Mouse (Mus musculus) CD8-positive naive resting alpha-beta T cell, adult 2 months (primary cell): Measurements from ENCODE around the gene Rhof.

Experiments
- DNase-seq, 2 experiments: peaks; one replicate each; pipeline ENCODE4 v3.0.0; 2022; ENCODE audit warnings: low read depth in 2 of 2, low spot score in 2 of 2

Gene Rhof

GRCm38 (mm10) chr5:123114109-123114508 is 18.4 kb downstream of the Rhof start:
- no peak for DNase-seq

- no peak for DNase-seq
Observed at GRCm38 (mm10) chr5:123110296-123110721, 22.2 kb downstream of the Rhof start.

GRCm38 (mm10) chr5:123109452-123110203 is 22.9 kb downstream of the Rhof start:
- DNase-seq: no peak

DNA sequence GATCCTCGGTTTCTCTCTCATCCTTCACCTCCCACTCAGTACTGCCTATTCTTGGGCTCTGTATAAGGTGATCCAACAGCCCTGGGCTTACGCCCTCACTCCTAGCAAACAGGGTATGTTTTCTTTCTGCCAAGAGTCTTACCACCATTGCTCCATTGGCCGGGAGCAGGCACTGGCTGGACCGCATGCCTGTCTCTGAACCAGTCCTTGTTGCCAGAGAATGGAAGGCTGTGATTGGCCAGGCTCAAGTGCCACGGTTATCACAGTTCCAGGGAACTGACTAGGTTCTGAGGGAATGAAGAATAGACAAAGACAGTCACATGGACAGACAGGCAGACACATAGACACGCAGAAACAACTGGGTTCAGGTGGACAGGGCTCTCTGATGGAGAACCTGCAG is 27.7 kb downstream of the Rhof start:
- no peak for DNase-seq

DNA sequence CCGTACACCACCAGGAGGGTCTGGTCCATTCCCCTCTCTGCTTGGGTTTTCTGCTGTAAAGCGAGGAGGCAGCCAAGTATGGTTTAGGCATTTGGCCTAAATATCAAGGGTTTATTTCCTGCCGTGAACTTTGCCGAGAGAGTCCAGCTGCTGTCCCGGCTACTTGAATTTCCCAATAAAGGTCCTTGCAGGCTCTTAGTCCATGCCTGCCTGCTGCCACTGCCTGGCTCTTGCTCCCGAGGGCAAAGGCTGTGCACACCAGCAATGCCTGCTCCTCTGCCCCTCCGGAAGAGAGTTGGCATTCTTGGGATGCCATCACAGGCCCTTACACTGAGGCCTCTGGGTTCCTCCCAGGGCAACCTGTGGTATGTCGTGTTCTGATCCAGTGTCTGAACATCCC is 28.9 kb downstream of the Rhof start:
- no peak for DNase-seq

GRCm38 (mm10) chr5:123102376-123102775 is 30.1 kb downstream of the Rhof start:
- DNase-seq: no peak

DNA sequence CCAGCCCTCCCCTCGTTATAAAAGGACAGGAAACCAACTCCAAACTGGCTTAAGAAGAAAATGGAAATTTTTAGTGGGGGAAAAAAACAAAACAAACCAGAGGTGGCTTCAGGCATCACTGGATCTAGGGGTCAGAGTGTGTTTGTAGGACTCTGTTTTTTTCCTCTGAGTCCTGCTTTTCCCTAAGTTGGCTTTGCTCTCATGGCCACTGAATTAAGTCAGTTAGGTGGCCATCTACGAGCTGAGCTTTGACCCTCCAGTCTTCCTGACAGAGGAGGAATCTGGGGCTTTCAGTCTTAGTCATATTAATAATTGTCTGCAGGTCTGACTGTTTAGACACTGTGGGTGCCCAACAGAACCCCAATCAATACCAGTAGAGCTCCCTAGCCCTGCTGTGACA is 34.0 kb downstream of the Rhof start:
- DNase-seq: no peak

GRCm38 (mm10) chr5:123096299-123096698 is 36.2 kb downstream of the Rhof start:
- DNase-seq: no peak

DNA sequence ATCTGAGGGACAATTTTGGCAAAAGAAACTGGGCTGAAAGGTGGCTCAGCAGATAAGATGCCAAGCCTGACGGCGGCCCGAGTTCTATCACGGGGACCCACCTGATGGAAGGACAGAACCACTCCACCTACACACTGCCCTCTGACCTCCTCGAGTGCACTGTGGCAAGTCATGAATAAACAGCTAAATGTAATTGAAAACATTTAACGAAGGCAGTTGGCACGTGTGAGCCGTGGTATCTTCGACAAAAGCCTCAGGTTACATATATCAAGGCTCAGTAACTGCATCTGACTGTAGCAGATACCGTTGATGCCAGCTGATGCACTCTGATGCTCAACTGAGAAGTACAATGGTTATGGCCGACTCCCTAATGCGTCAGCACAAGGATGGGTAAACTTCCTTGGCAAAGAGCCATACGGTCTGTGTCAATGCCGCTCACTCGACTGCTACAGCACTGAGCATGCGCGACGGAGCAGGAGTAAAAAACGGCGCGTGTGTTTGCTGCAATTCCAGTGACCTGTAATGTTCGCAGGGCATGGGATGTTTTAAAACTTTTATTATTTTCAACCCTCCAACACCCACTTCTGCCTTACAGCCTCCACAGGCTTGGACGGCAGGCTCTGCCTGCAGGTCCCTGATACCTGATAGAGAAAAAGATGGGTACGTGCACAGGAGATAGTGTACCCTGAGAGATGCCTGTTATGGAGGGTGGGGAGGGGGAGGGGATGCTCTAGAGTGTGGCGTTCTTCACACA is 38.1 kb downstream of the Rhof start:
- DNase-seq: no peak

DNA sequence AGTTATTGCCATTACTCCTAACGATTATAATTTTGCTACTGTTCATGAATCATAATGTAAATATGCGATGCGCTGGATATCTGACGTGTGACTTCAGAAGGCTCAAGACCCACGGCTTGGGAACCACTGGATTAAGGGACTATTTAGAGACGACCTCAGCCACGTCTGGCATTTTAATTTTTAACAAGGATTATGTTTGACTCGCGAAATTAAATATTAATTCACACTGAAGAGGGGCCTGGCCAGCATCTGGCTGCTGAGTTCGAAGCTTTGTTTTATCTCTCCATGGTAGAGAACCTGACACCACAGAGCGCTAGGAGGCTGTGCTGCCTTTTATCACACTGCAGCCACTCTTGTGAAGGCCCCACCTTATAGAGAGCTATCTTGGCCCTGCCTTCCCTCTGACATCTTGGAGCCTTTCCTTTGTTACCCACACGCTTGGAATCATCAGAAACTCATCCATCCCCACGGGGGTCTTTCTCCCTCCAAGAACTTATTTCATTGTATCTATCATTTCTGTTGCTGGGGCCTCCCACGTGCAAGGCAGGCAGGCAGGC is 39.3 kb downstream of the Rhof start:
- DNase-seq: no peak

DNA sequence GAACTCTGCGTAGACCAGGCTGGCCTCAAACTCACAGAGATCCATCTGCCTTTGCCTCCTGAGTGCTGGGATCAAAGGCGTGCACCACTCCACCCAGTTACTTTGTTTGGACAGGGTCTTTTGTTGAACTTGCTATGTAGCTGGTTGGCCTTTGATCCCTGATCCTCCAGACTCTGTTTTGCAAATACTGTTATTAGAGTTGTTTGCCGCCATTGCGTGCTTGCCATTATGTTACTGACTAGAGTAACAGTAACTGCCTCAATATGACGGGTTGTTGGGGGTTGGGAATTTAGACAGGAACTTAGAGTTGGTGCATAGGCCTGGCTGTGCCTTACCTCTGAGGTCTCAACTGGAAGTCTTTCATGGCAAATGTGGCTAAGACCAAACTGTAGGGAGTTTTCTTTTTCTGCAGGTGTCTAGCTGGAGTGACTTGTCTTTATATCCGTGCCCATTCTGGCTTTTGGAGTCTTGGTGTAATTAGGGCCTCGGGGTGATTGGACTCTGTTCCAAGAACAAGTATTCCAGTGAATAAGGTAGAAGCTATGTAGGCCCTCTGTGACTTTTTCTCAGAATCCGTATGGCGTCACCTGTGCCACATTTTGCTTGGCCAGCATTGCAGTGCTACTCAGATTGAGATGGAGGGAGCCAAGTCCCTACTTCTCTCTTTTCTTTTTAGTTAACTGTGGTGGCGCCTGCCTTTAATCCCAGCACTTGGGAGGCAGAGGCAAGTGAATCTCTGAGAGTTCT is 41.8 kb downstream of the Rhof start:
- DNase-seq: no peak

DNA sequence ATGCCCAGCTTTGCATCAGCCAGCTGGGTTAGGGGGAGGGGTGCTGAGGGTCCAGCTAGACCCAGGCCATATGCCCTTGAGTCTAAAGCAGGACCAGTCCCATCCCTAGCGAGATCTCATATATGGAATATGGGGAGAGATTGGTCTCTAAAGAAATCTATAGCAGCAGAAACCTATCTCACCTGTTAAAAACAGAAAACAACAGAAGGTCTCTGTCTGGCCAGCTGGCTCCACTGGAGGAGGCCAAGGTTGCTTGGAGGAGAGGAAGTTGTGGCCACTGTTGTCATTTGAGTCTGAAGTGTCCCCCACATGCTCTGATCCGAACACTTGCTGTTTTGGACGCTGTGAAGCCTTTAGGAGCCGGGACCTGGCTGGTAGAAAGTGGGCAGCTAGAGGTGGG is 43.7 kb downstream of the Rhof start:
- no peak for DNase-seq

DNA sequence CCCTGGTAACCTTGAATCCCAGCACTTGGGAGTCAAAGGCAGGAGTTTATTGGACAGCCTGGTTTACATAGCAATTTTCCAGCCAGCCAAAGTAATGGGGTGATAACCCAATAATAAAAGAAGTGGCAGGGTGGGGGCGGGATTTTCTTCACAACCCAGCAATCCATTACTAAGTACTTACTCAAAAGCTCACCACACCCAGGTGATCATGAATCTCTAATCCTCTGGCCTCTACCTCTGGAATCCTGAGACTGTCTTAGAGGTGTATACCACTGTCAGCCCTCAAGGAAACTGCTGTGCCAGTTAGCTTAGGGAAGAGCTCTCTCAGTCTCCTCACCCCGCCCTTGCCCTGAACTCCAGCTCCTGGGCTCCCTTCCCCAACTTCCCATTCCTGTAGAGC is 46.0 kb downstream of the Rhof start:
- no peak for DNase-seq

DNA sequence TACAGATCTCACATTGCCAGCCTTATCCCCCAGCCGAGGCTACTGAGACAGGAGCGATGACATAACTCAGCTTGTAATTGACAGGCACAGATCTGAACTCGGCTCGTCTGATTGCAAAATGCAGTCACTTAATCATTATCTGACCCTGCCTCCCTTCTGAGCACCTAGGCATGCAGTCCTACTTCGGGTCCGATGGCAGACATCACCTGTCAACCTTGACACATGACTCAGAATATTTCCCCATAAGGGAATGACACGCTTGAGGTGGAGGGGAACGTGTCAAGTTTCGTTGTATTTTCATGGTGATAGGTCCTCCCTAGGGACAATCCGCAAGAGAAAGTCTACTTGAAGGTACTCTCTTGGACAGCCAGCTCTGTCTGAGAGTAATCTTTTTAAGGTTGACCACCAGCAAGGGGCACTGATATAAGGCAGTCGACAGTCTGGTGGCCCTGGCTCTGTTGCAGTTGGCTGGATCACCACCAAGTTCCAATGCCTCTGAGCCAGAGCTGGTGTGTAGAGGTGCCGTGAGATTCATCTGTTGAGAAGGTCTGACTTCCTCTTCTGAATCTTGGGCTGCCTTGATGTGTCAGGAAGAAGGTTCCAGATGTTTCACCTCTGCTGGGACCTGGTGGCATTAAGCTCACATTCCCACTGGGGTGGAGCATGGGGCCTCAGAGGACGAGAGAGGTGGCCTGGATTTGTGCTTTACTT is 49.0 kb downstream of the Rhof start:
- no peak for DNase-seq

GRCm38 (mm10) chr5:123080510-123080909 is 52.0 kb downstream of the Rhof start:
- DNase-seq: no peak

- no peak for DNase-seq
Observed at GRCm38 (mm10) chr5:123080041-123080440, 52.5 kb downstream of the Rhof start.

GRCm38 (mm10) chr5:123079568-123079967 is 52.9 kb downstream of the Rhof start:
- no peak for DNase-seq

- peak; percentile 35 to 39 for DNase-seq
Observed at GRCm38 (mm10) chr5:123076419-123077281, 55.8 kb downstream of the Rhof start.

DNA sequence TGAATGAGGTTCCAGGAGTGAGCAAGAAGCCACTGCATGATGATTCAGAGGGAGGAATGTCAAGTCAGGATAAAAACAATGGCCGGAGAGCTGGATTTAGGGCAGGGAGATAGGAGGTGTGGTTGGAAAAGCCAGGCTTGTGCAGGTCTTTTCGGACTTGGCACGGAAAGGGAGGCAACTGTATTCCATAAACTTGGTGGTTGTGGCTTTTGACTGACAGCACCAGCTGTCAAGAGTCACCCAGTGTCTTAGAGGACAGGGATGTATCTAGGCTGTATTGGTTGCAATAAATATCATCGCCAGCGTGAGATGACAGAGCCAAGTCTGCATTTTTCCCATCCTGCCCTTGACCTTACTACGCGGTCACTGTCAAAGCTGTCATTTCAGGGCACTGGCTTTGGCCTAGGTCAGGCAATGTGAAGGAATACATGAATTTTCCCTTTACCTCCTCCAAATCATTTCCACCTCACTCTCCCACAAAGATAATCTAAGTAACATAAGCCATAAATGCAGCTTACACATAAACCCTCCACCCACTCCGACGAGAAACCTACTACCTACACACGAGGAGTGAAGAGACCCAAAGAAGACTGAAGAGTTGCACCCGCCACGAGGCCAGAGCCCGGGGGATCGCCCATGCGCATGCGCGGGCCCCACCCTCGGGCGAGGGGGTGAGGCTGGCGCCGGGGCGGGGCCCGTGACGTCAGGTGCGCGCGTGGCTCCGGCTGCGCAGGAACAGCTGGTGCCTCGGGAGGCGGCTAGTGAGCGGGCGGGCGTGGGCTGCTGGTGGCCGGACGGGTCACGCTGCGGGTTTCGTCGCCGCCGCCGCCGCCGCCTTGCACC is 56.7 kb downstream of the Rhof start:
- peak; percentile 88 to 91 for DNase-seq
